Mouse (Mus musculus) cerebellum, adult 2 months (tissue): ENCODE measurements around the gene Ulk4.

Source experiments
- CTCF ChIP-seq: fragments of 200-500 bp; IDR thresholded peaks from 2 replicates; pipeline ENCODE4 v1.5.1; 2011; ENCODE audit warnings: low read depth, mild to moderate bottlenecking, control low read depth, low read length, moderate library complexity, borderline replicate concordance; ENCODE audit not compliant: insufficient read depth
- POLR2A ChIP-seq: fragments of 200-500 bp; IDR thresholded peaks from 2 replicates; pipeline ENCODE4 v1.6.1; 2011; ENCODE audit warnings: low read length, control low read depth, borderline replicate concordance; ENCODE audit not compliant: insufficient read depth

DNA sequence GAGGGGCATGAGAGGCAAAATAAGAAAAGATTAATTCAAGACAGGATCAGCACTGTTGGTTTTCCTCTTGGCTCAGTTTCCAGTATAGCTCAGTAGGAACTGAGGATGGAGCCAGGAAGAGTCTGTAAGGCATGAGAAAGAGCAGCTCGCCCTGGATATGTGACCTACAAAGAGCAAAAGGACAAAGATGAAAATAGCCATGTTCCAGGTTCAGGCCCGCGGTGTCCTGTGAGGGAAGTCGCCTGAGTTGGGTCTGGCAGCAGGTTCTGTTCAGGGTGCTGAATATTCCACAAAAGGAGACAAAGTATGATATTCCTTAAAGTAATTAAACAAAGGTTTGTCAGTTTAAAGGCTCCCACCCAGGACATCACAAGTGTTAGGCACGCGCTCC, 34.8 kb upstream of the Ulk4 start:
- TF ChIP-seq POLR2A (no peak), CTCF (no peak)
